Mouse (Mus musculus): Measurements from ENCODE around the gene Lyrm2. TPM values are rescaled to one million over a fixed set of nuclear protein-coding genes. Genes with fewer than 3 reads are reported as not detected.
A peak's percentile ranks its signal among the peaks of the same experiment; 100 is the strongest.

Gene Lyrm2
- polyA plus RNA-seq, 1 experiment from 2014 or later, result 132 TPM

DNA sequence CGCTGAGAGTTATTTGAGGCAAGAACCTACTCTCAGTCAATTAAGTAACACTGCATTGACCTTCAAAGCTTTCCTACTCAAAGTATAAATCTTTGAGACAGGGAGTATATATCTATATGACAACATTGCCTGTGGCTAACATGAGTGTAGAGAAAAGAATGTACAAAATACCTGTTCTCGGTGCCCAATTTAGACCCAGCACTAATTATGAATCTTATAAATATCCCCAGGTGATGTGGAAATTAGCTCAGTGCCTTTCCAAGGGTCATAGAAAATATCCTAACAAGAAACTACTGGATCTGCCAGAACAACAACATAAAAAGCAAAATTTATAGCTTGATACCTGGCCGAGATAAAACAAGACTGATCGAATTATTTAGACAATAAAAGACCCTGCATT is 1.1 kb upstream of the Lyrm2 start:
- Histone ChIP-seq H3K27me3 (ENCODE audit: control insufficient read depth, insufficient read depth, low read length) (no peaks in the 10 kb centered on the region), H3K4me2 (ENCODE audit: low read depth, low read length) (no peak overlapping the region), H3K27ac (ENCODE audit: low read depth, low read length) (no peak overlapping the region), H3K36me3 (ENCODE audit: control insufficient read depth, insufficient read depth, low read length) (no peaks in the 10 kb centered on the region), H3K9me3 (ENCODE audit: control insufficient read depth, low read length) (no peaks in the 10 kb centered on the region), H3K4me1 (ENCODE audit: control insufficient read depth, insufficient read depth, low read length) (peaks cover 7% of the 10 kb centered on the region), H3K9ac (replicated peaks; ENCODE audit: low read depth, low read length) (no peak overlapping the region), H3K4me3 (ENCODE audit: low read depth, low read length) (no peak overlapping the region)
- no peak for ATAC-seq (ENCODE audit: low read depth)
- WGBS, result 95% methylated on average over 4 of the region's 4 CpGs

DNA sequence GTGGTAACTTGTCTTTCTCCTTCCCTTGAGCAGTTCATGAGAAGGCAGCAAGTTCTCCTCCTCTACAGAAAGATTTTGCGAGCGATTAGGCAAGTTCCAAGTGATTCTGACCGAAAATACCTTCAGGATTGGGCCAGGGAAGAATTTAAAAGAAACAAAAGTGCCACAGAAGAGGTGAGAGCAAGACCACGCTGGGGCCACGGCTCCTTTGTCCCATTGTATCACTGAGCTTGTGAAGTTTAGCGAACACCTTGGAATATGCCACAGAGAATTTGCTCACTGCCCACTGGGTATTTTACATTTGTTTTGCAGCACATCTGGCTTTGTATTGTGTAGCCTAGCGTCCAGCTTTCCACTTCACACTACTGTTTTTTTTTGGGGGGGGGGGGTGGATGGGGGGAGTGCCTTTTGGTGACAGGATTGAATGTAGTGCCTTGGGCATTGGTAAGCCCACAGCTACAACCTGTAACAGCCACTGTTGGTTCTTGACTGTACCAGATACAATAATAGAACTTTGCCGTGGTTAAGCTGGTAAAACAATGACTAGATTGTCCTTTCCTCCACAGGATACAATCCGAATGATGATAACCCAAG is 621 bp downstream of the Lyrm2 start:
- Histone ChIP-seq H3K4me2 (ENCODE audit: low read depth, low read length) (peak overlapping the region; percentile 79), H3K4me1 (ENCODE audit: control insufficient read depth, insufficient read depth, low read length) (peaks cover 7% of the 10 kb centered on the region), H3K27me3 (ENCODE audit: control insufficient read depth, insufficient read depth, low read length) (no peaks in the 10 kb centered on the region), H3K36me3 (ENCODE audit: control insufficient read depth, insufficient read depth, low read length) (no peaks in the 10 kb centered on the region), H3K9ac (replicated peaks; ENCODE audit: low read depth, low read length) (peak overlapping the region; percentile 89), H3K9me3 (ENCODE audit: control insufficient read depth, low read length) (no peaks in the 10 kb centered on the region), H3K27ac (ENCODE audit: low read depth, low read length) (peak overlapping the region; percentile 98), H3K4me3 (ENCODE audit: low read depth, low read length) (peak overlapping the region; percentile 88)
- peak; percentile 38; the same call in 1 of the 2 replicates for ATAC-seq (ENCODE audit: low read depth)
- WGBS, result 8% methylated on average over 9 of the region's 9 CpGs

GRCm38 (mm10) chr4:32817478-32817877 is 17.4 kb downstream of the Lyrm2 start:
- WGBS, result 73% methylated on average over 5 of the region's 5 CpGs

GRCm38 (mm10) chr4:32820676-32821075 is 20.6 kb downstream of the Lyrm2 start:
- 93% methylated on average over 3 of the region's 3 CpGs for WGBS
- Histone ChIP-seq H3K9me3 (ENCODE audit: control insufficient read depth, low read length) (no peaks in the 10 kb centered on the region), H3K27me3 (ENCODE audit: control insufficient read depth, insufficient read depth, low read length) (no peaks in the 10 kb centered on the region), H3K4me2 (ENCODE audit: low read depth, low read length) (no peak overlapping the region), H3K4me1 (ENCODE audit: control insufficient read depth, insufficient read depth, low read length) (no peaks in the 10 kb centered on the region), H3K9ac (replicated peaks; ENCODE audit: low read depth, low read length) (no peak overlapping the region), H3K27ac (ENCODE audit: low read depth, low read length) (no peak overlapping the region), H3K4me3 (ENCODE audit: low read depth, low read length) (no peak overlapping the region), H3K36me3 (ENCODE audit: control insufficient read depth, insufficient read depth, low read length) (no peaks in the 10 kb centered on the region)
- no peak for ATAC-seq (ENCODE audit: low read depth)

More at GRCm38 (mm10) chr4:32817478-32817877, 17.4 kb downstream of the Lyrm2 start:
- no peaks in the 10 kb centered on the region for H3K36me3 ChIP-seq (ENCODE audit: control insufficient read depth, insufficient read depth, low read length)
- no peaks in the 10 kb centered on the region for H3K27me3 ChIP-seq (ENCODE audit: control insufficient read depth, insufficient read depth, low read length)
- H3K9me3 ChIP-seq (ENCODE audit: control insufficient read depth, low read length), result no peaks in the 10 kb centered on the region
- no peak overlapping the region for H3K27ac ChIP-seq (ENCODE audit: low read depth, low read length)
- no peak for ATAC-seq (ENCODE audit: low read depth)
- H3K4me2 ChIP-seq (ENCODE audit: low read depth, low read length), result no peak overlapping the region
- H3K4me1 ChIP-seq (ENCODE audit: control insufficient read depth, insufficient read depth, low read length), result no peaks in the 10 kb centered on the region
- H3K9ac ChIP-seq (replicated peaks; ENCODE audit: low read depth, low read length), result no peak overlapping the region
- H3K4me3 ChIP-seq (ENCODE audit: low read depth, low read length), result no peak overlapping the region

DNA sequence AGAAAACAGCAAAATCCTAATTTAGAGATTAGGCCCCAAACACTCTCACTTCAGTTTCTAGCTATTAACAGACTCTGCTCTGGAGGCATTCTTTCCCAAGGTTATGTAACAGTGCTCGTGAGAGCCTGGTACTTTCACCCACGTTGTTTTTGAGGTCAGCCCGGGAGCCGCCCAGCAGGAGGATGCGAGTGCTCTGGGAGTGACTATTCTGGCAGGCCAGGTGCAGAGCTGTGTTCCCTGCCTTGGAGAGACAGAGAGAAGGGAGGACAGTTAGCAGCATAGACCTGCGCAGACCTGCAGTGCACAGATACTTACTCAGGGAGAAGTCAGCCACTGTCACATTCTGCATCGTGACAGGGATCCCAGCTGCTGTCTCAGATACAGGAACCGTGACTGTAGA is 24.2 kb downstream of the Lyrm2 start:
- no peak overlapping the region for H3K9ac ChIP-seq (replicated peaks; ENCODE audit: low read depth, low read length)
- no peaks in the 10 kb centered on the region for H3K9me3 ChIP-seq (ENCODE audit: control insufficient read depth, low read length)
- no peak overlapping the region for H3K4me2 ChIP-seq (ENCODE audit: low read depth, low read length)
- H3K4me1 ChIP-seq (ENCODE audit: control insufficient read depth, insufficient read depth, low read length), result no peaks in the 10 kb centered on the region
- H3K27ac ChIP-seq (ENCODE audit: low read depth, low read length), result no peak overlapping the region
- WGBS, result 58% methylated on average over 8 of the region's 8 CpGs
- no peaks in the 10 kb centered on the region for H3K36me3 ChIP-seq (ENCODE audit: control insufficient read depth, insufficient read depth, low read length)
- H3K4me3 ChIP-seq (ENCODE audit: low read depth, low read length), result no peak overlapping the region
- no peaks in the 10 kb centered on the region for H3K27me3 ChIP-seq (ENCODE audit: control insufficient read depth, insufficient read depth, low read length)
- ATAC-seq (ENCODE audit: low read depth), result no peak

DNA sequence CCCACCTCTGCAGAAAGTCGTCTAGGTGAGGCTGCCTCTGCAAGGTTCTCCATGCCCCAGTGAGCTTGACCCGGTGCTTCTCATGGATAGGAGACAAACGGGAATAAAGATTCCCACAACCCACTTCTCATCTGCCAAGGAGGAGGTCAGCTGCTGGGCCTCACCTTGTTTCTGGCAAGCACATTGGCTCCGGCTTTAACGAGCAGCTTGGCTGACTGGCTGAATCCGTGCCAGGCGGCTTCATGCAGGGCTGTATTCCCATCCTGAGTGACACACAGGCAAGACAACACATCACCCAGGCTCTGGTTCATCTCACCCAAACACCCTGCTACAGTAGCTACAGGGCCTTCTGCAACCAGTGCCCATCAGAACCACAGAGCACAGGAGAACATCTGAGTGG is 26.9 kb downstream of the Lyrm2 start:
- ATAC-seq (ENCODE audit: low read depth), result peak; percentile 69; the same call in 1 of the 2 replicates

GRCm38 (mm10) chr4:32828385-32829077 is 28.5 kb downstream of the Lyrm2 start:
- H3K4me1 ChIP-seq (ENCODE audit: control insufficient read depth, insufficient read depth, low read length), result no peaks in the 10 kb centered on the region
- no peaks in the 10 kb centered on the region for H3K36me3 ChIP-seq (ENCODE audit: control insufficient read depth, insufficient read depth, low read length)
- ATAC-seq (ENCODE audit: low read depth), result no peak
- no peaks in the 10 kb centered on the region for H3K27me3 ChIP-seq (ENCODE audit: control insufficient read depth, insufficient read depth, low read length)
- no peak overlapping the region for H3K9ac ChIP-seq (replicated peaks; ENCODE audit: low read depth, low read length)
- no peaks in the 10 kb centered on the region for H3K9me3 ChIP-seq (ENCODE audit: control insufficient read depth, low read length)
- H3K4me3 ChIP-seq (ENCODE audit: low read depth, low read length), result no peak overlapping the region
- no peak overlapping the region for H3K27ac ChIP-seq (ENCODE audit: low read depth, low read length)
- 92% methylated on average over 10 of the region's 10 CpGs for WGBS
- H3K4me2 ChIP-seq (ENCODE audit: low read depth, low read length), result no peak overlapping the region

More for the DNA sequence above, 26.9 kb downstream of the Lyrm2 start:
- Histone ChIP-seq H3K4me1 (ENCODE audit: control insufficient read depth, insufficient read depth, low read length) (no peaks in the 10 kb centered on the region), H3K36me3 (ENCODE audit: control insufficient read depth, insufficient read depth, low read length) (no peaks in the 10 kb centered on the region), H3K27me3 (ENCODE audit: control insufficient read depth, insufficient read depth, low read length) (no peaks in the 10 kb centered on the region), H3K9ac (replicated peaks; ENCODE audit: low read depth, low read length) (no peak overlapping the region), H3K4me3 (ENCODE audit: low read depth, low read length) (no peak overlapping the region), H3K4me2 (ENCODE audit: low read depth, low read length) (no peak overlapping the region), H3K9me3 (ENCODE audit: control insufficient read depth, low read length) (no peaks in the 10 kb centered on the region), H3K27ac (ENCODE audit: low read depth, low read length) (no peak overlapping the region)
- 49% methylated on average over 7 of the region's 7 CpGs for WGBS

GRCm38 (mm10) chr4:32829316-32829715 is 29.3 kb downstream of the Lyrm2 start:
- Histone ChIP-seq H3K4me2 (ENCODE audit: low read depth, low read length) (no peak overlapping the region), H3K9me3 (ENCODE audit: control insufficient read depth, low read length) (no peaks in the 10 kb centered on the region), H3K9ac (replicated peaks; ENCODE audit: low read depth, low read length) (no peak overlapping the region), H3K27me3 (ENCODE audit: control insufficient read depth, insufficient read depth, low read length) (no peaks in the 10 kb centered on the region), H3K27ac (ENCODE audit: low read depth, low read length) (no peak overlapping the region), H3K36me3 (ENCODE audit: control insufficient read depth, insufficient read depth, low read length) (no peaks in the 10 kb centered on the region), H3K4me1 (ENCODE audit: control insufficient read depth, insufficient read depth, low read length) (no peaks in the 10 kb centered on the region), H3K4me3 (ENCODE audit: low read depth, low read length) (no peak overlapping the region)
- 73% methylated on average over 10 of the region's 10 CpGs for whole genome bisulfite sequencing
- no peak for ATAC-seq (ENCODE audit: low read depth)

DNA sequence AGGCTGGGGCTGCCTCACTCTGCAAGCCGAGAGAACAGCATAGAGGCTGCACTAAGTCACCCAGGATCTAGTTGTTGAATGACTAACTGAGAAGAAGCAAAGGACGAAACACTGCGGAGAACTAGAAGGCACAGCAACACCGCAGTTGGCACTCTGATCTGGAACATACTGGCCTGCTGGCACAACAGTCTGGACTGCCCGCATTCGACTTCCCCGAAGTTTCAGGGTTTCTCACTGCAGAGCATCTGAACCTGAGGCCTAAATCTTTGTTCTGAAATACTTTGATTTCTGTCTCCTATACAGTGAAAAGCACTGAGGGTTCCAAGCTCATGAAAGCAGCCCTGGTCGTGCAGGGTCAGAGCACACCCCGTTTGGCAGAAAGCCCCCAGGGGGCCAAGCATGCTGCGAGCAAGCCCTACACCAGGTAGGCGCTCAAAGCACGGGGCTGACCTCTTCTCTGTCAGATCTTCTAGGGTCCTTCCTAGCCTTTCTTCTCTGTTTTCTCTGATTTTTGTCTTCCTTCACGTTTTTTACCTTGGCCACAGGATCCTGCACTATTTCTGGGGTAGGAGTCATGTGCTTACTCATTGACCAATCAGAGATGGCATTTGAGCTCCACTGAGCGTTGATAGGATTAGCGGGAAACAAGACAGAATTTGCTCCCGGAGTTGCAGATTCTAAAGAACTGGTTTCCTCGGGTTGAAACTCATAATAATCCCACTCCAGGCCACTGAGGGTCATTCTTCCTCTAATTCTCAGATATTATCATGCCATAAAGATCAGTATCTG is 33.6 kb downstream of the Lyrm2 start:
- no peaks in the 10 kb centered on the region for H3K4me1 ChIP-seq (ENCODE audit: control insufficient read depth, insufficient read depth, low read length)
- H3K4me3 ChIP-seq (ENCODE audit: low read depth, low read length), result peak overlapping the region; percentile 20
- H3K9me3 ChIP-seq (ENCODE audit: control insufficient read depth, low read length), result no peaks in the 10 kb centered on the region
- H3K9ac ChIP-seq (replicated peaks; ENCODE audit: low read depth, low read length), result 0 out of 2 replicates have a peak overlapping the region, but pooled peaks have one; percentile 21
- 56% methylated on average over 17 of the region's 17 CpGs for WGBS
- peak; percentile 71 for ATAC-seq (ENCODE audit: low read depth)
- H3K27me3 ChIP-seq (ENCODE audit: control insufficient read depth, insufficient read depth, low read length), result no peaks in the 10 kb centered on the region
- peak overlapping the region; percentile 37 for H3K4me2 ChIP-seq (ENCODE audit: low read depth, low read length)
- H3K27ac ChIP-seq (ENCODE audit: low read depth, low read length), result no peak overlapping the region
- H3K36me3 ChIP-seq (ENCODE audit: control insufficient read depth, insufficient read depth, low read length), result no peaks in the 10 kb centered on the region

All from neural tube, embryonic 14.5 days (tissue).